Mouse (Mus musculus) bone marrow macrophage, adult 2 months (primary cell): ENCODE results near the gene Tmem203.

Experiments used
- CTCF ChIP-seq: IDR thresholded peaks from 2 replicates; pipeline ENCODE4 v1.5.1; 2012; ENCODE audit warnings: low read depth, mild to moderate bottlenecking, low read length, moderate library complexity
- POLR2A ChIP-seq: IDR thresholded peaks from 2 replicates; pipeline ENCODE4 v1.6.1; 2012; ENCODE audit warnings: mild to moderate bottlenecking, low read depth, low read length, borderline replicate concordance

- TF ChIP-seq CTCF = no peak
- no peak for TF ChIP-seq POLR2A
Measured at GRCm38 (mm10) chr2:25240310-25240709, 14.9 kb upstream of the Tmem203 start.
